Mouse (Mus musculus) liver, embryonic 16.5 days (tissue): ENCODE measurements around the gene Exog. TPM values are rescaled to one million over a fixed set of nuclear protein-coding genes. Genes with fewer than 3 reads are reported as not detected.
A peak's percentile ranks its signal among the peaks of the same experiment; 100 is the strongest.

ENCODE experiments used
- ATAC-seq: fragments of 200-750 bp; cut with Nextera tagmentation; 2 replicates; pipeline ENCODE4 v1.8.0; 2017; ENCODE audit warnings: low read depth, mild to moderate bottlenecking, moderate number of reproducible peaks, moderate library complexity
- H3K27ac ChIP-seq: fragments of 300-500 bp; sonication (generic); 2 replicates; pipeline ENCODE4 v1.5.1; 2014; ENCODE audit warnings: mild to moderate bottlenecking, low read length
- H3K27me3 ChIP-seq: fragments of 300-500 bp; sonication (generic); 2 replicates; pipeline ENCODE4 v1.6.1; 2014; ENCODE audit warnings: low read depth, low read length, mixed read lengths; ENCODE audit not compliant: control insufficient read depth, insufficient read depth
- H3K36me3 ChIP-seq: fragments of 300-500 bp; sonication (generic); 2 replicates; pipeline ENCODE4 v1.6.1; 2014; ENCODE audit warnings: mild to moderate bottlenecking; ENCODE audit not compliant: control insufficient read depth, insufficient read depth
- H3K4me1 ChIP-seq: fragments of 300-500 bp; sonication (generic); 2 replicates; pipeline ENCODE4 v1.6.1; 2014; ENCODE audit warnings: low read depth, low read length, mixed read lengths; ENCODE audit not compliant: control insufficient read depth
- H3K4me2 ChIP-seq: fragments of 300-500 bp; sonication (generic); 2 replicates; pipeline ENCODE4 v1.6.1; 2014; ENCODE audit warnings: low read depth, low read length, mixed read lengths
- H3K4me3 ChIP-seq: fragments of 300-500 bp; sonication (generic); 2 replicates; pipeline ENCODE4 v1.5.1; 2014; ENCODE audit warnings: low read depth, mild to moderate bottlenecking, low read length
- H3K9ac ChIP-seq: fragments of 300-500 bp; sonication (generic); 2 replicates; pipeline ENCODE4 v1.6.1; 2014; ENCODE audit warnings: low read depth, low read length
- H3K9me3 ChIP-seq: fragments of 300-500 bp; sonication (generic); replicated peaks from 2 replicates; pipeline ENCODE4 v1.6.1; 2016; ENCODE audit warnings: low read length; ENCODE audit not compliant: control insufficient read depth
- WGBS: fragments of 180-500 bp; shearing (Covaris S2); extraction: QIAGEN DNeasy Blood & Tissue Kit; methylation state at CpG from one replicate; pipeline ENCODE4 v1.1.7; 2014; ENCODE audit not compliant: insufficient replicate concordance; 5-methylcytosine and 5-hydroxymethylcytosine counted together
- polyA plus RNA-seq: library from polyadenylated mRNA; unstranded; fragments of >200 nt; fragmentation: Nextera tagmentation; extraction: Ambion mirVana; gene quantifications from 2 replicates; pipeline ENCODE4 v1.2.1, GENCODE M21; 2015

Gene Exog
- polyA plus RNA-seq, 1 experiment from 2014 or later: 4.9 TPM

DNA sequence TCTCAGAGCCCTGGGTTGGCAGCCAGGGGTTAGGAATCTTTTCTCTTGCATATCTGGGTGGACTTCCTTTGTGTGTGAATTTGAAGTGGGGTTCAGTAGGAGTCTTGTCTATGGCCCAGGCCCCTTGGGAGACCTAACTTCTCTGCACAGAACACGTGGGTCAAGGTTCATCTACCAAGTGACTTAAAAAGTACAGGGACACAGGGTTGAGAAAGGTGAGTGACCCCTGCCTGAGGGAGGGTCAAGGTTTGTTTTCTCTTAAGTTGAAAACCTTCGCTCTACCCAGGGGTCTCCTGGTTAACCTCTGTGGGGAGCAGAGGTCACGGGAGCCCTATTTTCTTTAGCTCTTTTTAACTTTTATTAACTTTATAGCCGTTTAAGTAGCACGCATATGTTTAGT, 34.9 kb upstream of the Exog start:
- WGBS: 60% methylated on average over 5 of the region's 5 CpGs
- Histone ChIP-seq H3K4me3 (no peak overlapping the region), H3K36me3 (no peaks in the 10 kb centered on the region), H3K9me3 (no peaks in the 10 kb centered on the region; the same call in 1 of the 2 replicates), H3K4me1 (peaks cover 5% of the 10 kb centered on the region), H3K27me3 (no peaks in the 10 kb centered on the region; the same call in 1 of the 2 replicates), H3K4me2 (no peak overlapping the region), H3K27ac (no peak overlapping the region), H3K9ac (no peak overlapping the region)
- ATAC-seq: no peak

DNA sequence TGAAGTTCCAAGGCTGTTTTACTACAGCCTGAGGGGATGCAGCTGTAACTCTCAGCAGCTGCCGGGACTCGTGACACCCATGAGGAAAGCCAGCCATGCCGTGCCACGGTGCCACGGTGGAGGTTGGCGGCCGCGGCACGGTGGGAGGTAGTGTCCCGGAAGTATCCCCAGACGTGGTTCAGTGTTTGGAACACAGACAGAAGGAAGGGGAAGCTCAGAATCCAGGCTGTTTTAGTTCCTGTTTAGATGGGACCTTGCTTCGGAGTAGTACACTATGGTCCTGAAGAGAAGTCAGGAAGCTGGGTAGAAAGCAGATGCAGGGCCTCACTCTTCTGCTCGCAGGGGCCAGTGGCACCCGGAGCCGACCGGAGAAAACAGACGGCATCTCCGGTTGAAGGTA, 26.7 kb upstream of the Exog start:
- H3K4me1 ChIP-seq: no peaks in the 10 kb centered on the region
- H3K27me3 ChIP-seq: no peaks in the 10 kb centered on the region
- WGBS: 58% methylated on average over 18 of the region's 18 CpGs
- H3K36me3 ChIP-seq: no peaks in the 10 kb centered on the region
- H3K27ac ChIP-seq: no peak overlapping the region
- H3K4me2 ChIP-seq: no peak overlapping the region
- H3K9ac ChIP-seq: no peak overlapping the region
- no peak for ATAC-seq
- H3K9me3 ChIP-seq: no peaks in the 10 kb centered on the region; the same call in 1 of the 2 replicates
- H3K4me3 ChIP-seq: no peak overlapping the region

DNA sequence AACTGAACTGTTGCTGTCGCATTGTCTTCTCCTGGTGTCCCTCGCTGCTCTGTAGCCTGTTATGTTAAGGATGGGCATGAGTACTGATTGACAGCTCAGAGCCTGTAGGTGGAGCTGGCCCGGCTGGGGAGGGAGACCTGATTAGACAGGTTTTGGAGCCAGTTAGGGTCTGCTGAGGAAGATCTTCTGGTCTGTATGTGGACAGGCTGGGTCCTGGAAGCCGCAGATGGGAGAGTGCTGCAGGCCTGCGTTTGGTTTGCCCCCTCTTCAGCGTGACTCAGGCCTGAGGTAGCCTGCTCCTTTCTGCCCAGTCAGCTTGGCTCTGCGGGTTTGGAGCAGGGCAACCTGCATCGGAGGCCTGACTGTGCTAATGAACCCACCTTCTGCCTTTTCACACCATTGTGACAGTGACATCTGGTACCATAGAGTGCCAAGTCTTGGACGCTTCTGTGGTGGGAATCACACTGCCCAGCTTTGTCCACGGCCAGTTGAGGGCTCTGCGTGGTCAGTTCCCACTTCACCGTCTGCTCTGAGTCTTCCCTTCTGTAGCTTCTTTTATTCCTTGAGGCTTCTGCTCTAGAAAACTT, 24.8 kb upstream of the Exog start:
- Histone ChIP-seq H3K36me3 (no peaks in the 10 kb centered on the region), H3K4me3 (no peak overlapping the region), H3K27me3 (no peaks in the 10 kb centered on the region), H3K27ac (no peak overlapping the region), H3K4me2 (no peak overlapping the region), H3K4me1 (peaks cover 2% of the 10 kb centered on the region; the same call in 1 of the 2 replicates), H3K9ac (no peak overlapping the region), H3K9me3 (no peaks in the 10 kb centered on the region)
- no peak for ATAC-seq
- WGBS: 59% methylated on average over 12 of the region's 12 CpGs

DNA sequence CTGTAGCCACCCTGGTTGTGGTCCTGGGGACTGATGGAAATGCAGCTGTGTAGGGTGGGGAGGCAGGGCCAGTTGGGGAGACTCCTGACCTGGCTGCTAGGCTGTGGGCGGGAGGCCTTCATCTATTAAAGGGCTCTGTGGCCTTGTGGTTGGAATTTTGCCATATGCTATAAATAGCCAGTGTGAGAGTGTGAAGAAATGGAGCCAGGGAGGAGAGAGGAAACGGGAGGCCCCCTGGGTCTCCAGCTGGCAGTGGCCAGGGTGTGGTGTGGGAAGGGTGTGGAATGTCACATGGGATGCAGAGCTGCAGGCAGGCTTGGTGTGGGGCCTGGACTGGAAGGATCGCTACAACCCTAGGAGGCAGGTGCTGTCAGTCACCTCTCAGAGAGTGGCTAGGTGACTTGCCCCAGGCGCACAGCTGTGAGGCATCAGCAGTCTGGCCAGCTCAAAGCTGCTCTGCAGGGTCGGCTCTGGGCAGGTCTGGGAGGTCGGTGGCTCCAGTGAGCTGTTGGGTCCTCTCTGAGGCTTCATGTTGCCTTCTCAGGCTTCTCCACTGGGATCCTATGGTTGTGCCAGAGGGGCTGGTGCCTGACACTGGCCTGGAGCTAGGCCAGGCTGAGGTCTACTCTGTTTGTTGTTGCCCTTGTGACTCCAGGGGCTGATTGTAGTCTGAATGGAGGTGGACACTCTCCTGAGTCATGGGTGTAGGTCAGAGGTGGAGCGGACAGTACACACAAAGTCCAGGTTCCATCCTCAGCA, 19.3 kb upstream of the Exog start:
- no peak overlapping the region for H3K4me2 ChIP-seq
- no peaks in the 10 kb centered on the region for H3K27me3 ChIP-seq
- peak; percentile 65 for ATAC-seq
- peak overlapping the region; percentile 58 for H3K27ac ChIP-seq
- H3K9me3 ChIP-seq: no peaks in the 10 kb centered on the region
- H3K9ac ChIP-seq: no peak overlapping the region
- peaks cover 15% of the 10 kb centered on the region for H3K4me1 ChIP-seq
- H3K36me3 ChIP-seq: no peaks in the 10 kb centered on the region
- WGBS: 31% methylated on average over 7 of the region's 7 CpGs
- H3K4me3 ChIP-seq: no peak overlapping the region

DNA sequence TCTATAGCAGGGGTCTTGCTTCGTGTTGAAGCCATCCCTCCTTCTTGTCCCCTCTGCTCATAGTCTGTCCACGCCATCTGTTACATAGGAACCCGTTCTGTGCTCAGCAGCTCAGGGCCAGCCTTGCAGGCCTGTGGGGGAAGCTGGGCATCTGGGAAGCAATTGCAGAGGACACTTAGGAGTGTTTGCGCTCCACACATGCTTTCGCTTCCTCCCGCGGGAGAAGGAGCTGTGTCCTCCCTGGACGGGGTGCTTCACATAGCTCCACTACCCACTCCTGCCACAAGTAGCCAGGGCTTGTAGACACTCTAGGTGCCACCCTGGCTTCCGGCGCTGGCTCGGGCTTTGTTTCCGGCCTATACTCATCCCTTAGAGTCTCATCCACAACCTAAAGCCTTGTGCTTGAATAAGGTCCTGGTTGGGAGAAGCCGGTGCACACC, 18.7 kb upstream of the Exog start:
- no peak overlapping the region for H3K4me3 ChIP-seq
- no peaks in the 10 kb centered on the region for H3K36me3 ChIP-seq
- no peak for ATAC-seq
- peaks cover 15% of the 10 kb centered on the region for H3K4me1 ChIP-seq
- no peaks in the 10 kb centered on the region for H3K9me3 ChIP-seq
- H3K27ac ChIP-seq: no peak overlapping the region; the same call in 1 of the 2 replicates
- no peak overlapping the region for H3K4me2 ChIP-seq
- no peaks in the 10 kb centered on the region for H3K27me3 ChIP-seq
- no peak overlapping the region for H3K9ac ChIP-seq
- WGBS: 75% methylated on average over 13 of the region's 13 CpGs

DNA sequence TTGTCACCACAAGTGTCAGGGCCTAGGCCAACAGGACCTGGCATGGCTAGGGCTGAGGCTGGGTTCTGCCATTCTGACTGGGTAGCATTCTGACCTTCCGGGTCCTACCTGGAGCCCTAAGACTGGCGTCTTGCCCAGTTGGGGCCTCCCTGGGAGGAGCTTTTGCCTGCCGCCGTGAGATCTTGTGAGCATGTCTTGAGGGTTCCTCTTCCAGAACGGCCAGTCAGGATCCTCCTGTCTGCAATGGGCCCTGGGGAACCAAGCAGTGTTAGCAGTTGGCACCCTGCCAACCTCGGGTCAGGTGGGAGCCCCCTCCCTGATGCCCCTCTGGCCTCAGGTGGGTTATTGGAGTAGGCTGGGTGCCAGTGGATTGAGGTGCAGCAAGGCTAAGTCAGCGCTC, 18.3 kb upstream of the Exog start:
- ATAC-seq: no peak
- H3K36me3 ChIP-seq: no peaks in the 10 kb centered on the region
- no peak overlapping the region for H3K9ac ChIP-seq
- WGBS: 64% methylated on average over 7 of the region's 7 CpGs
- H3K4me2 ChIP-seq: no peak overlapping the region
- H3K9me3 ChIP-seq: no peaks in the 10 kb centered on the region
- no peak overlapping the region for H3K4me3 ChIP-seq
- H3K27ac ChIP-seq: no peak overlapping the region
- H3K27me3 ChIP-seq: no peaks in the 10 kb centered on the region
- peaks cover 15% of the 10 kb centered on the region for H3K4me1 ChIP-seq

DNA sequence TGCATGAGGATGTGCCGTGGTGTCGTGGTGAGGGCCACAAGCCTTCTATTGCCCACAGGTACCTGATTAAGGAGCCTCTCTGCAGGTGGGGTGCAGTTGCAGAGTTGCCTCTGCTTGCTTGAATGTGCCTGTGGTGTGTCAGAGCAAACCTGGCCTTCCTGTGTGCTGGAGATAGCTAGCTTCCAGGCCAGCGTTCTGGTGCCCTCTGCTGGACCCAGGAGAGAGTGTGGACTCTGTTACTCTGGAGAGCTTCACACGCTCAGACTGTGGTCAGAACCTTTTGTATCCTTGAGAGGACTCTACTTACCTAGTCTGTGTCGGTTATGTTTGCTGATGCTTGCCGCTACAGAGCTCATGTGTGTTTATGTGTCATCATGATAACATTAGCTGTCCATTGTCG, 14.4 kb upstream of the Exog start:
- H3K4me1 ChIP-seq: peaks cover 10% of the 10 kb centered on the region
- H3K36me3 ChIP-seq: no peaks in the 10 kb centered on the region
- H3K27me3 ChIP-seq: no peaks in the 10 kb centered on the region
- 41% methylated on average over 7 of the region's 7 CpGs for WGBS
- ATAC-seq: peak; percentile 58
- no peak overlapping the region for H3K4me3 ChIP-seq
- no peak overlapping the region for H3K9ac ChIP-seq
- no peak overlapping the region for H3K27ac ChIP-seq
- no peak overlapping the region for H3K4me2 ChIP-seq
- H3K9me3 ChIP-seq: no peaks in the 10 kb centered on the region

DNA sequence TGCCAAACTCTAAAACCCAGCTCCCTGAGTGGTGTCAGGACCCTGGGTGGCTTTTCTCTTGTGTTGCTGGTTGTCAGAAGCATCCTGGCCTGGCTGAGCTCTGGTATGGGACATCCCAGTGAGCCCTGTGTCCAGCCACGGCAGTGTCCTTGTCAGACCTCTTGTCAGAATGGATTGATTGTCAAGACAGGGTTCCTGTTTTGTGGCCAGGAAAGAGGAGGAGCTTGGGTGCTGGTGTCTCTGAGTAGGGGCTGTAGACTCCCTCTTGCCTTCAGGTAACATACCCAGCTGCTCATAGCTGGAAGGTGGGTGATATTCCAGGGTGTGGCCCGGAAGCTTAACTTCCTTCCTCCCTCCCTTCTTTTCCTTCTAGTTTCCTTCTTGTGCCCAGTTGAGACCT, 8.9 kb upstream of the Exog start:
- no peaks in the 10 kb centered on the region; the same call in 1 of the 2 replicates for H3K4me1 ChIP-seq
- H3K9me3 ChIP-seq: no peaks in the 10 kb centered on the region
- no peak overlapping the region for H3K27ac ChIP-seq
- no peak for ATAC-seq
- no peaks in the 10 kb centered on the region for H3K36me3 ChIP-seq
- no peak overlapping the region for H3K9ac ChIP-seq
- WGBS: 44% methylated on average over 2 of the region's 2 CpGs
- no peak overlapping the region for H3K4me3 ChIP-seq
- H3K4me2 ChIP-seq: no peak overlapping the region
- H3K27me3 ChIP-seq: no peaks in the 10 kb centered on the region

DNA sequence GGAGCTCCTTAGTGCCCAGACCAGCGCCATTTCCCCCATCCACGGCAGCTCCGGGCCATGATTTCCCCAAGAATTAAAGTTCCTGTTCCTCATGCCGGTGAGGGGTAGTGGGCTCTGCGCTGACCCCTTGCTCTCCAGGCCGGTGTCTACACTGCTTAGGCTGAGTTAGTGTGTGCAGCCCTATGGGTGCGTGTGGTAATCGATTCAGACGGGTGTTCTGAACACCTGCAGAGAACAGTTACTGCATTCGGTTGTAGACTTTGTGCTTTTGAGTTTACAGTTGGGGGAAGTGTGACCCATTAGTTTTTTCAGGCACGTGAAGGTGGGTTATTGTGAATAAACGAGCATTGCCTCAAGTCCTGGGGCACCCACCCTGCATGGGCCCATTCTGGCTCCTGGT, 6.7 kb upstream of the Exog start:
- Histone ChIP-seq H3K4me2 (no peak overlapping the region), H3K27ac (no peak overlapping the region), H3K36me3 (no peaks in the 10 kb centered on the region), H3K4me3 (no peak overlapping the region), H3K4me1 (no peaks in the 10 kb centered on the region; the same call in 1 of the 2 replicates), H3K9ac (no peak overlapping the region), H3K27me3 (no peaks in the 10 kb centered on the region), H3K9me3 (no peaks in the 10 kb centered on the region)
- WGBS: 65% methylated on average over 12 of the region's 12 CpGs
- ATAC-seq: peak; percentile 61; the same call in 1 of the 2 replicates
